Mouse (Mus musculus): ENCODE measurements around the gene Timm22.
A peak's percentile ranks its signal among the peaks of the same experiment; 100 is the strongest.

The Timm22 gene

DNA sequence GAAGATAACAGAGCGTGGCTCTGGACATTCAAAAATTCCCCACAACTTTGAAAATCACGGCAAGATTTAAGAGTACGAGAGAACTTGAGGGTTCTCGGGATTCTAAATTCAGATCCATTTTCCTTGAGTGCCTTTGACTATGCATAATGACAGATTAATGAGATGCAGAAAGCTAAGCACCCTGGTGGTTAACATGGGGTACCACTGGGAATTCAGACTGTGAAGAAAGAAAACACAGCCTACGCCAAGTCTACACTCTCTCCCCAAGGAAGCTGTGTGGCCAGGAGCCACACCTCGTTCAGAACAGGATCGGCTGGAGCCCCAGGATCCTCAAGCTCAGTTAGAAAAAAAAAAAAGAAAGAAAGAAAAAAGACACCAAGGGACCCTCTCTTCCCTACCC, 14.2 kb upstream of the Timm22 start:
- DNase-seq: no peak

DNA sequence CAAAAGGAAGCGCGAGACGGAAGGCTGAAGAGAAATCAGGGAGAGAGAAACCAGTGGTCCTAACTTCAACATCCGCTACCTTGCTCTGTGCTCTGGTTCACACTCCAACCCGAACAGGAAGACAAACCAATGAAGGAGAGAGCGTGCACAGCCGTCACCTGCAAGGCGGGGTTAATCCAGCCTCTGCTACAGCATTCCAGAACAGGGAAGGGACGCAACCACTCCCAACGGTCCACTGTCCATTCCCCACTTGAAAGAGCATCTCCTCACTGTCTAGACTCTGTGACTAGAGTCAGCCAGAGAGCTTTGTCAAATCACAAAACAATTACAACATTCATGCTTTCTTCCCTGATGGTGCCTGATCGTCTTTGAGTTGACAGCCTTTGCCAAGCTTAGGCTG, 13.8 kb upstream of the Timm22 start:
- no peak for DNase-seq

DNA sequence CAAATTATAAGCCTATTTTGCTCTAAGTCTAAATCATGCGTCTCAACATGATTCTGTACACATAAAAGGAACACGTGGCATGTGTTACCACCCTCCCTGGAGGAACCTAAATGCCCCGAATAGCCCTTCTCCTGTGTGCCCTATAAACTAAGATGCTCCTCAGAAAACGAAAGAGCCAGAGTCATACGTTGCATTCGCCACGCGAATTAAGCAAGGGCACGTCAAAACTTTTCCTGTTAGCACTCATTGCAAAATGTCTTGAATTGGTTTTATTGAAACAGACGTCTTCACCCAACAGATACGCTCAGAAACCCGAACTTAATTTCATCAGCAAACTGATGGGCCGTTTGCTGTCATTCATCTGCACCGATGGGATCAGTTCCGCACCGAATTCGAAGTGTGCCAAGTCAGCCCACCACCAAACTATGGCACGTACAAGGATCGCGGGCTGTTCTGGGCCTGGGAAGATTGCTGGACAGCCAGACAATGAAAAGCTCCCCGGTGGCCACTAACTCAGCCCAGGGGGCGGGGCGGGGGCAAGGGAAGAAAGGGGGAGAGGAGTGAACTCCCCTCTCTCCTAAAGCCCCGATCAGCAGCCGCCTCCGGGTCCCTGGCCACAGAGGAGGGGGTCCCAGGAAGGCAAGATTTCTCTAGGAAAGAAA, 9.0 kb upstream of the Timm22 start:
- peak; percentile 13 to 32 for DNase-seq

DNA sequence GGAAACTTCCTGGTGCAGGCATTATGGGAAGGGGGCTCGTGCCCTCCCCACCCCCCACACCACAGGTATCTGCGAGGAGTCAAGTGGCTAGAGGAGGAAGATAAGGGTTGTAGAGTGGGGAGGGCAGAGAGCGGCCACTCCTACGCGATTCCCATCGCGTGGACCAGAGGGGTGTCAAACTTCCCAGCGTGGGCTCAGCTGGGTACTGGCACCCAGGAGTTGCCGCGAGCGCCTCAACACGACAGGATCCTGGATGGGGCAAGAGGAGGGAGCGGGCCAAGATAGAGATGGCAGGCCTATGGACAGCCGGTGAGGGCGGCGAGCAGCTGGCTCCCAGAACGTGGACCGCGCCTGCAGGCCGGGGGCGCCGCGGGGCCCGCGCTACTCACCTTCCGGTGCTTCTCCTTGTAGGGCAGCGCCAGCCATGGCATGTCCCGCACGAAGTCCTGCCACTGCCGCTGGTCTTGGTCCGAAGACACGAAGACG, 8.4 kb upstream of the Timm22 start:
- DNase-seq: no peak

DNA sequence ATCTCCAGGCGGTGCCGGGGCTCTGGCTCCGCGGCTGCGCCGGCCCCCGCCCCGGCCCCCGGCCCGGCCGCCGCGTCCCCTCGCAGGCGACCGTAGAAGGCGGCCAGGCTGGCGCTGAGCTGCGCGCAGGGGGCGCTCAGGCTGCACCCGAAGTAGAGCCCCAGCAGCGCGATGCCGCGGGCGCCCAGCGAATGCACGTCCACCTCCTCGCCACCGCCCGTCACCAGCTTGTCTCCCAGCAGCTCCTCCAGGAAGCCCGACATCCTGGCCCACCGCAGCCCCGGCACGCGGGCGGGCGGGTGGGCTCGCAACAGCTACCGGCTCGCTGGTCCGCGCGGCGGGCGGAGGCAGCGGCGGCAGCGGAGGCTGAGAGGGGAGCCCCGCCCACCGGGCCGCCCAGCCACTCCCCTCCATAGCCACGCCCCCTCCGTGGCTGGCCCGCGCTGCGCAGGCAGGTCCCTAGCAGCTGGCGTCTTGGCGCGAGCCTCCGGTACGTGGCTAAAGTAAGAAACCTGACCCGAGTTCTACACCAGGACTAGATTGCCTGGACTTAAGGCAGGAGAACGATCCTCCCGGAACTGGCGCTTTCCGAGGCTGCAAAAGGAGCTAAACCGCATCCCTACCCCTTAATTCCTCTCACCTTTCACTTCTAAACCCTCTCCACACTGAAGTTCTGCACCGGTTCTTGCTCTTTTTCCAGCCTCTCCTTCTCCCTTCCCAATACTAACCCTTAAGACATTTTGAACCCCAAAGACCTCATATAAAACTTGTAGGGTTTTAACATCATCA, 7.8 kb upstream of the Timm22 start, which contains the start of gene Nxn:
Gene Nxn, minus strand, starts transcription at position 343 of the 789 bp plus-strand sequence.
- DNase-seq: peak; percentile 93 to 95

DNA sequence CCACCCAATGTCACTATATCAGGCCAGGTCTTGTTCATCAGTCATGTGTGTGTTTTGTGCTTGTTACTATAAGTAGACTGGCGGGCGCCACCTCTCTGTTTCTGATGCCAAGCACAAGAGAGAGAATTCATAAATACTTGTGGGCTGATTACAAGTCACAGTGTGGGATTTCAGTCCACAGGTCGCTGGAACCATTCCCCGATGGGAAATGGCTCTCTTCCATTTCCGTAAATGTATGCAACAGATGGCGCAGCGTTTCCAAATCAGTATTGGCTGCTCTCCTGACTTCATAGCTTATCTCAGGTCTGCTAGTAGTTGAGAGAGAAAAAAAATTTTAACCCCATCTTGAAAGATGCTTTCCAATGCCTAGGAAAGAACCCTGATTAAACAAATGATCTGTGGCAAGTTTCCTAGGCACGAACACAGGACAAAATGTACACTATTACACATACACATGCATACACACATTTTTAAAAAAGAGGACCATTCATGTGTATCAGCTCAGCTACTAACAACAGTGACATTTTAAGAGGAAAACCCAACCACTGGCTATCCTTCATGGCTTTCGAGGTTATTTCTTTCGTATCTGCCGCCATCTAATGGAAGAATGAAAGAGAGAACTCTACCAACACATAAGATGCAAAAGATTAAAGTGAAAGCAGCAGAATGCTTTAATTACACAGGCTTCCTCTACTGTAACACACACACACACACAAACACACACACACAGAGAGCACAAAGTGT, 7.0 kb upstream of the Timm22 start:
- peak; percentile 33 to 37 for DNase-seq

DNA sequence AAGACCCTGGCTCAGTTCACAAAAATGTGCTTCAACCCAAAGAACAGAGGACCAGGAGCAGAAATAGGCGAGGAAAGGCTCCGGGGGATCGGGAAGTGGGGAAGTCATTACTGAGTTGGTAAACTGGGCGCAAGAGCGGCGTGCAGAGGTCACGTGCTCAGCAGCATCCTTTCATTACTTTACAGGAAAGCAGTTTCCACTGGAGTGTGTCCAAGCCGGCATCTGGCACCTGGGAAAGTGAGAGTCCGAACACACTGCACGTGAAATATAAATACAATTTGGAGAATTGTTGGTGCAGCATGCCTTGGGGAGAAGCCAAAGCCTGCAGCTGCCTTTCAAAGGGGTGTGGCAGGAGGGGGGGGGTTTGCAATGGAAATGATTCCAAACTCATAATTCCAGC, 5.4 kb upstream of the Timm22 start:
- no peak for DNase-seq

DNA sequence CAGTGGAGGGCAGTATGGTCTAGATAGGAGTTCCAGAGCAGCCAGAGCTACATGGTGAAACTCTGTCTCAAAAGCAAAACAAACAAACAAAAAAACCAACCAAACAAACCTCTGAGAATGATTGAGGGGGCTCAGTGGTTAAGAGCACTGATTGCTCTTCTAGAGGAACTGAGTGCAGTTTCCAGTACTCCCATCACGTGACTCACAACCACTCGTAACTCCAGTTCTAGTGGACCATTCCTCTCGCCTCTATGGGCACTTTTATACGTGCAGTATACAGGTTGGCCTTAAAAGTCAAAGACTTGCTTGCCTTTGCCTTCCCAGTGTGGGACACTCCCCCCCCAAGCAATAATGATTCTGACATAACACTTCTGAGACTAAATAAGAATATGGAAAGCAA, 1.6 kb upstream of the Timm22 start:
- no peak for DNase-seq

DNA sequence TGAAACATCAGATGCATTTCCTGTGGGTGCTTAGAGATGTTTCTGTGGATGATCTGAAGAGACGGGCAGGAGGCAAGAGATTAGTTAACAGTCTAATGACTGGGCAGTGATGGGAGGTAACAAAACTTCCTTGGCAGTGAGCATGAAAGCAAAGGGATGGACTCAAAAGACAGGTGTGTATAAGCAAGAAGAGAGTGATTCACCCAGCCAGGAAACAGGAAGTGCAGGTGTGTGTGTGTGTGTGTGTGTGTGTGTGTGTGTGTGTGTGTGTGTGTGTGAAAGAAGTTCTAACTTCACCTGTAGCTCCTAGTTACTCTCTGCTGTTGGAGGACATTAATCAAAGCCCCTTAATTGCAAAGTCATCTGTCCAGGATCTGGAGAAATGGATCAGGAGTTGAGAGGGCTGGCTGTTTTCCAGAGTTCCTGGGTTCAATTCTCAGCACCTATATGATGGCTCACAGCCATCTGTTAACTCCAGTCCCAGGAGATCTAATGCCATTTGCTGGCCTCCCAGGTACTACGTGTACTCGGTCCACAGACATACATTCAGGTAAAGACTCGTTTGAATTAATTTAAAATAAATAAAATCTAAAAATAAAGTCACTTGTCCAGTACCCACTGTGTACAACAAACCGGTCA, 1.0 kb upstream of the Timm22 start:
- DNase-seq: peak; percentile 32 to 33

DNA sequence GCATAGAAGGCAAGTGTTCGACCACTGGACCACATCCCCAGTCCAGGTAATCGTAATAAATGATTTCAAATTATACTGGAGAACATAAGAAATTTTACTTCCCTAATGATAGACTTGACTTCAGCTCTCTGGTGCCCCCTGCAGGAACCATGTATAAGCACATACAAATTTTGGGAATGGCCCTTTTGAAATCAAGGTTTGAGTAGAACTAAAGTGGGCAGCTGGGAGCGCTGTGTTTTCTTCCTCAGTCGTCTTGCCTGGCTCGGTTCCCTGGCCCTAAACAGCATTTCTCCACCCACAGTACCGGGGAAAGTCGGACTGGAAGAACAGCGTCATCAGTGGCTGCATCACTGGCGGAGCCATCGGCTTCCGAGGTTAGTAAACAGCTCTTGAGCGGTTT, 4.1 kb downstream of the Timm22 start:
- peak; percentile 35 to 37 for DNase-seq

DNA sequence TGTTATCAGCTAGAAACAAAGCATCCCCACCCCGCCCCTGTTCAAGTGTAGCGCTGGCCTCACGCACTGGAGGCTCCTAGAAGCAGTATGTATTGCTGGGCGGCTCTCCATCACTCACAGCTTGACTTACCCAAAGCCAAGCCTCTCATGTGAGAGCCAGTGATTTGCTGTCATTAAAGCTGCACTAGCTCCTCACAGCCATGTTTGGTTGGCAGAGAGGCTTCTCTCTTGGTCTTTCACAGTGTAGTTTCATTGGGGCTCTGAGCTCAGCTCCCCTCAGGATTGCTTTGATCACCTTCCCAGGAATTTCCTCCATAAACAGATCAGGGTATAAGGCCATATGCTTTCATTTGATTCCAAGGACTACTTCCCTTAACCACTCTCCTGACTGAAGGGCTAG, 6.5 kb downstream of the Timm22 start:
- DNase-seq: no peak

DNA sequence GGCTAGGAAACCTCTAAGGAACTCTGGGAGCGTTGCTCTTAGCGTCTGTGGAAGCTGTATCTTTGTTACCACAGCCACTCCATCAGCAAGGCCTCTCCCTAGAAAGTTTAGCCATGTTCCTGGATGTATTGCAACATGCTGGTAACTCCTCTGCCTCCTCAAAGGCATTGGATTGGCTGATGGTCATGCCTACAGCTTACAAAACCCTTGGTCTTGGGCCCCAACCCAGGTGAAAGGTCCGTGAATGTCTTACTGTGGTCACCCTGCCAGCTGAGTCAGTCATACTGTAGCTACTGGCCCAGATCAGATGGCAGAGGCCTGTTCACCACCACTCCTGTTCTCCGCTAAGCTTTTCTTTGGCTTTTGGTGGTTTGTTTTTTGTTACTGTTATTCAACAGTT, 8.2 kb downstream of the Timm22 start:
- DNase-seq: no peak

DNA sequence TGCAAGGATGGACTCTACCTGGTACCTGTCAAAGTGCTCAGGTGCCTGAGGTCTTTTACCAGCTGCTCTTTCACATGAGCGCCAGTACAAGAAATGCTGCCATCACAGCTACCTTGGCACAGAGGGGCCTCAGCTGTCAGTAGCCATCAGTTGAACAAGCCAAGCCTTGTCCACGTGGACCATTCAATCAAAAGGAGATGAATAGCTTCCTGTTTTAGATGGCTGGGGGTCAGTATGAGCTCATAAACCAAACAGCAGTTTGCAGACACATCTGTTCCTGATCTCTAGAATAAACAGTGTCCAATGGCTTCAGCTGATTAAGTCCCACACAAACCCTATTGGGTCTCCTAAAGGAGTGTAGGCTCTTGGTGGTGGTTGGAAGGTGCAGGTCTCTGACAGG, 9.2 kb downstream of the Timm22 start:
- no peak for DNase-seq

DNA sequence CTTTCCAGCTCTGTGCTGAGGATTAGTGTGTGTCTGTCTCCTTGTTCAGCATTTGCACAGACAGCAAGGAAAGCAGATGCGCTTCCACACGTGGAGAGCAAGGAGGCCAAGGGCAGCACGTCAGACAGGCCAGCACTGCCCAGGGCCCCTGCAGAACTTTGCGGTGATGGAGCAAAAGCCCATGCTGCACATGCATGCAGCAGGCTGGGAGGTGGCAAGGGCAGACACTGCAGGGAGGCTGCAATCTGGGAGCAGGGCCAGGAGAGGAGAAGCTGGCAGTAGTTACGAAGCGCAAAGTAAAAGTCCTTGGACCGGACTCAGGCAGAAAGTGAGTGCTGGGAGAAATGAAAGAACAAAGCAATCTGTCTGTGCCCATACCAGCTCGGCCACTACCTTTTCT, 11.7 kb downstream of the Timm22 start:
- no peak for DNase-seq

DNA sequence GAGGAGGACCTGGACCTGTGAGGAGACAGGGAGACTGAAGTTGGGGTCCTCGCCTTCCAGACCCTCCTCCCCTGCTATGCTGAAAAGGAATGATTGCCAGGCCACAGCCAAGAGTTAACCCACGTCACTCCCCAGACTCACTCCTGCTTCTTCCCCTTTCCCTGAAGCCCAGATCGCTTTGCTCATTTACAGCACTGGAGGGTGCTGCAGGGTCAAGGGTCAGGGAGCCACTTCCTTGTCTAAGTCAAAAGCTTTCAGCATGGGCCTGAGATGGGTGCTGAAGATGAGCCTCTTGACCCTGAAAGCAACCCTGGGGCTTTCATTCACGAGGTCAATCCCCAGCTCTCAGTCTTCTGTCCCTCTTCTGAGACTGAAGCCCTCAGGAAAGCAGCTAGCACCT, 12.4 kb downstream of the Timm22 start:
- DNase-seq: peak; percentile 36 to 40

DNA sequence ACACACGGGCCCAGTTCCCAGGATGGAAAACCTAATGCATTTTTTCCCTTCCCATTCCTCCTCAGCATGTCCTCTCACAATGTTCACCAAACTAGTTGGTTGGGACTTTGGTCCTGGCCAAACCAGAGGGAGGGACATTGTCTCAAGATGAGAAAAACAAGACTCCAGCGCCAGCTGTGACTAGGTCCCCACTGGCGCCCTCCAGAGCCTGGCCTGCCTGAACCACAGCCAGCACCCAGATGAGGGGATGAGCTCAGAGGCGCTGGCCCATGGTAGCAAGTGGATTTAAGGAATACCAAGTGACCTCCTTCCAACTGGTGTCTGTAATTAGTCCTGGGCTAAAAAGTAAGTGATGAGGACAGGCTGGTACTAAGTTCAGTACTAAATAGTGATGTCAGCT, 14.1 kb downstream of the Timm22 start:
- DNase-seq: no peak

DNA sequence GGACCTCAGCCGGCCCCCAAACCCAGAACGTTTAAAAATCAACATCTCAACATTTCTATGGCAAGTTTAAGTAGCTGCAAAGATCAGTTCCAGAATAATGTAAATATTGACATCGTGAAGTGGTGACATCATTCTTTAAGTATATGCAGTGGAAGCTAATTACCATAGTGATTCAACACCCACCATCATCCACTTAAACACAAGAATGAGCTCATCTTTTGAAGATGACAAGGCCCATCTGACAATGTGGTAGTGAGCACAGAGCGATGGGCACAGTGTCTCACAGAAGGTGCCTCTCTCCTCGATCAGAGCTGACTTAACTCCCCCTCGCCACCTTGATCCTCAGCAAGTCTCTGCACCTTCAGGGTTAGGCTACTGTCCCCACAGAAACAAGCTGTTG, 19.0 kb downstream of the Timm22 start:
- no peak for DNase-seq

DNA sequence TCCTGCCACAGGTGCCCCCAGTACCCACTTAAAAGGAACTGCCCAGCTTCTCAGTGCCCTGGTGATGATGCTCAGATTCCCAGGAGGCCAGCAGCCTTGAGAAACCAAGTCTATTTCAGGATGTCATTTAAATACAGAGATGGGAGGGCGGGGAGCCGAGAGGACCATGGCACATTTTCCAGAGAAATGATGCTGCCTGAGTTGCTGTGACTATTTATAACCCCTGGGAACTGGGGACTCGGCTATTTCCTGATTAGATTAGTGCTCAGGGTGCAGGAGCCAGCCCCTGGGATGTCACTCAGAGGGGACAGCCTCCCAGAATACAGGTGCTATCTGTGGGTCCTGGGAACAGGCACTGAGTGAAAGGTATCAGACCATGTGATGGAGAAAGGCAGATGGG, 21.0 kb downstream of the Timm22 start:
- no peak for DNase-seq

DNA sequence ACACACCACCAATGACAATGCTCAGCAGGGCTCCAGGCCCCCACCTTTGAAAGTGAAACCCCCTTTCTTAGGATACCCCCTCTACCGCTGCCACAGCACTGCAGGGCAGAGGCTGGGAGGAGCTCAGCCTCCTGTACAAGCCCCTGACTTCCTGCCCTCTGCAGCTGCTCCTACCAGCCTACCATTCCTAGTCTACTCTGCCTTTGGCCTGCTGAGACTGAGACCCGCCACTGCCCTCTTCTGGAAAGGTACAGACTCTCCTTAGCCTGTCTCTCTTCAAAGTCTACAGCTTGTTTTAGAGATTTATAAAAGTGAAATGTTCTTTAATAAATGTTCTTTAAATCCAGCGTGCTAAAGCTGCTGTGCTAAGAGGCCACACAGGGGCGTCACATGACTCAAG, 22.3 kb downstream of the Timm22 start:
- peak; percentile 69 to 79 for DNase-seq

DNA sequence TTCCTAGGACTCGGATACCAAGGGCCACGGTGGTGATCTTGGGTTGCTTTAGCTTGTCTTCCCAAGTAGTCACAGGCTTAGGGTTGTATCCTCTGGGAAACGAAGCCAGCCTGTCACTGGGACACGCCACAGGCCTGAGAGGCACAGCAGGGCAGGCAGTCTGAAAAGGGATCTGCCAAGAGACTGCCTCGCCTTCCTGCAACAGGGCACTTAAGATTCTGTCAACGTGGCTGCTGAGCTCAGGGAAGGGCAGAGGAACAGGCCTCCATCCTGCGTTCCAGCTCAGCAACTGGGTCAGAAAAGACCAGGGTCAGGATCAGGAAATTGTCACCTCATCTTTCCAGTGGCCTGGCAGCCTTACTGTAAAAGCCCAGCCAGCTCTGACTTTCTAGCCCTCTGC, 22.8 kb downstream of the Timm22 start:
- no peak for DNase-seq

DNA sequence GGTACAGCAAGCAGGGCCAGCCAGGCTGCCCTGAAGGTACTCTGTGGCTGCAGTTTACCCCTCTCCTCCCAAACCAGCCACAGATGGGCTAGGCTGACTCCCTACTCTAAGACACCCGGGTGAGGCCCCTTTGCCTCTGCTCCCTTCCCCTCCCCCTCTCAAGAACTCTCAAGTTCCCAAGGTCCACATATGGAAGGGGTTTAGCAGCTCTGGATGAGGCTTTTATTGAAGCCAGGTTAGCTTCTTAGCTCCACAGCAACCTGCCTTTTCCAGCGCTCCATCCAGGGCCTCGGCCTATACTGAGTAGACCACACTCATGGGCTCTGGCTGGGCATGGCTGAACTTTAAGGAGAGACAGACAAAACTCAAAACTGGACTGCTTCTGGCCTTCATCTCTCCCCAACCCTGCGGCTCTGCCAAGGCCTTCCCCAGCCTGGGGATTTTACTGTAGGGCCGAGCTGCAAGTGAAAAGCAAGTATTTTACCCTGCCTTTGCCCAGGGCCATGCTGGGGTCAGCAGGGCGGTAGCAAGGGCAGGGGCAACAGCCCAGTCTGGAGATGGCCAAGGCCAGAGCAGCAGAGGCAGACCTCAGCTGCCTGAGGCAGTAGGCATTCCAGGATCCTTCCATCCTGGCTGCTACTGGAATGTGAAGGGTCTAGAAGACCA, 23.3 kb downstream of the Timm22 start:
- DNase-seq: no peak

DNA sequence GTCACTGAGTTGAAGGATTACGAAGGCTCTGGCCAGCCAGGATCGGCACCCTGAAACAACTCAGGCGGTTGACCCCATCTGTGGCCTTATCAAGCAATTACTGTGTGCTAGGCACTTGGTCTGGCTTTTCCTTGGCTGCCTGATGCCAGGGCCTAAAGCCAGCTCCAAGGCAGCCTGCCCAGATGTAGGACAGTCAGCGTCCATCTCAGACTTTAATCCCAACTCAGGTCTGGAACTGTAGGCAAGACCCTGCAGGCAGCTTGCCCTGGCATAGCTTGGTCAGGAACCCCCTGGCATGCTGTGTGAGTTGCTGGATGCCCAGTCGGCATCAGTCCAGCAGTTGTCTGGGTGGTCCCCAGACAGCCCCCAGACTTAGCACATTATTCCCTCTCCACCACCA, 29.3 kb downstream of the Timm22 start:
- no peak for DNase-seq

Data from thymus, postnatal 36 days (tissue).